Mouse (Mus musculus) cortical plate, adult 2 months (tissue): Measurements from ENCODE around the gene Fbxo2.

ENCODE experiments used
- CTCF ChIP-seq: fragments of 200-500 bp; IDR thresholded peaks from 2 replicates; pipeline ENCODE4 v1.5.1; 2011; ENCODE audit warnings: mild to moderate bottlenecking, control low read depth, low read length; ENCODE audit not compliant: insufficient read depth; ENCODE audit errors: extremely low read depth
- POLR2A ChIP-seq: fragments of 200-500 bp; IDR thresholded peaks from 2 replicates; pipeline ENCODE4 v1.6.1; 2011; ENCODE audit warnings: mild to moderate bottlenecking, low read length, control low read depth; ENCODE audit not compliant: insufficient read depth; ENCODE audit errors: extremely low read depth

- TF ChIP-seq POLR2A (no peak), CTCF (no peak)
Observed at GRCm38 (mm10) chr4:148121362-148121761, 39.1 kb upstream of the Fbxo2 start.
